Mouse (Mus musculus) hindbrain, embryonic 13.5 days (tissue): Measurements from ENCODE around the gene Rsph10b. TPM values are rescaled to one million over a fixed set of nuclear protein-coding genes. Genes with fewer than 3 reads are reported as not detected.

Source experiments
- ATAC-seq: fragments of 200-750 bp; cut with Nextera tagmentation; 2 replicates; pipeline ENCODE4 v1.8.0; 2017; ENCODE audit warnings: moderate TSS enrichment; ENCODE audit not compliant: low FRiP score
- H3K27ac ChIP-seq: fragments of 300-500 bp; sonication (generic); 2 replicates; pipeline ENCODE4 v1.5.1; 2015; ENCODE audit warnings: inconsistent platforms, mild to moderate bottlenecking, moderate library complexity
- H3K27me3 ChIP-seq: fragments of 300-500 bp; sonication (generic); 2 replicates; pipeline ENCODE4 v1.6.1; 2015; ENCODE audit warnings: mild to moderate bottlenecking, inconsistent platforms
- H3K36me3 ChIP-seq: fragments of 300-500 bp; sonication (generic); 2 replicates; pipeline ENCODE4 v1.6.1; 2015; ENCODE audit warnings: mild to moderate bottlenecking, inconsistent platforms
- H3K4me1 ChIP-seq: fragments of 300-500 bp; sonication (generic); replicated peaks from 2 replicates; pipeline ENCODE4 v1.6.1; 2015; ENCODE audit warnings: inconsistent platforms
- H3K4me2 ChIP-seq: fragments of 300-500 bp; sonication (generic); 2 replicates; pipeline ENCODE4 v1.6.1; 2015; ENCODE audit warnings: inconsistent platforms, mild to moderate bottlenecking, moderate library complexity
- H3K4me3 ChIP-seq: fragments of 300-500 bp; sonication (generic); 2 replicates; pipeline ENCODE4 v1.5.1; 2015; ENCODE audit warnings: mild to moderate bottlenecking, inconsistent platforms
- H3K9ac ChIP-seq: fragments of 300-500 bp; sonication (generic); 2 replicates; pipeline ENCODE4 v1.6.1; 2015; ENCODE audit warnings: mild to moderate bottlenecking, inconsistent platforms
- H3K9me3 ChIP-seq: fragments of 300-500 bp; sonication (generic); 2 replicates; pipeline ENCODE4 v1.6.1; 2016; ENCODE audit warnings: inconsistent platforms
- WGBS: fragments of 180-500 bp; shearing (Covaris S2); methylation state at CpG from one replicate; pipeline ENCODE4 v1.1.7; 2015; 5-methylcytosine and 5-hydroxymethylcytosine counted together
- polyA plus RNA-seq: library from polyadenylated mRNA; unstranded; fragments of >200 nt; fragmentation: Nextera tagmentation; extraction: Ambion mirVana; gene quantifications from 2 replicates; pipeline ENCODE4 v1.2.1, GENCODE M21; 2015

The Rsph10b gene
- polyA plus RNA-seq, 1 experiment from 2014 or later = 3.1 TPM

GRCm38 (mm10) chr5:143917418-143917817, 15.4 kb upstream of the Rsph10b start:
- Histone ChIP-seq H3K27me3 (no peaks in the 10 kb centered on the region), H3K4me3 (no peak overlapping the region), H3K4me2 (no peak overlapping the region), H3K9me3 (no peaks in the 10 kb centered on the region), H3K36me3 (peaks cover 67% of the 10 kb centered on the region), H3K9ac (no peak overlapping the region), H3K27ac (no peak overlapping the region), H3K4me1 (no peaks in the 10 kb centered on the region)
- ATAC-seq = no peak
- 47% methylated on average over 5 of the region's 5 CpGs for WGBS

- no peak overlapping the region for H3K27ac ChIP-seq
- H3K4me3 ChIP-seq = no peak overlapping the region
- no peak for ATAC-seq
- no peaks in the 10 kb centered on the region for H3K4me1 ChIP-seq
- H3K9ac ChIP-seq = no peak overlapping the region
- peaks cover 73% of the 10 kb centered on the region for H3K36me3 ChIP-seq
- no peaks in the 10 kb centered on the region for H3K9me3 ChIP-seq
- H3K27me3 ChIP-seq = no peaks in the 10 kb centered on the region
- no peak overlapping the region for H3K4me2 ChIP-seq
- 98% methylated on average over 3 of the region's 3 CpGs for WGBS
Measured at GRCm38 (mm10) chr5:143918120-143918519, 14.7 kb upstream of the Rsph10b start.

GRCm38 (mm10) chr5:143924781-143925452, 7.9 kb upstream of the Rsph10b start:
- H3K36me3 ChIP-seq = peaks cover 85% of the 10 kb centered on the region
- no peak overlapping the region for H3K27ac ChIP-seq
- no peak for ATAC-seq
- no peak overlapping the region for H3K9ac ChIP-seq
- H3K27me3 ChIP-seq = no peaks in the 10 kb centered on the region
- H3K4me2 ChIP-seq = no peak overlapping the region
- H3K4me1 ChIP-seq = no peaks in the 10 kb centered on the region
- H3K9me3 ChIP-seq = no peaks in the 10 kb centered on the region
- WGBS = 90% methylated on average over 6 of the region's 6 CpGs
- H3K4me3 ChIP-seq = no peak overlapping the region

GRCm38 (mm10) chr5:143927875-143928274, 5.0 kb upstream of the Rsph10b start, which contains the start of gene Gm42421:
TSS of gene Gm42421 (plus strand) at chr5:143928175.
- no peak within 1 kb of the TSS for H3K4me3 ChIP-seq
- H3K4me1 ChIP-seq = peaks cover 2% of the 10 kb centered on the region; the same call in 1 of the 2 replicates
- H3K9me3 ChIP-seq = no peaks in the 10 kb centered on the region
- H3K27me3 ChIP-seq = no peaks in the 10 kb centered on the region
- peaks cover 88% of the 10 kb centered on the region for H3K36me3 ChIP-seq
- no peak within 1 kb of the TSS for H3K27ac ChIP-seq
- no peak within 1 kb of the TSS for H3K9ac ChIP-seq
- 94% methylated on average over 8 of the region's 8 CpGs for WGBS
- H3K4me2 ChIP-seq = no peak within 1 kb of the TSS
- ATAC-seq = no peak

- Histone ChIP-seq H3K9ac (no peak overlapping the region), H3K4me2 (no peak overlapping the region), H3K4me1 (peaks cover 4% of the 10 kb centered on the region; the same call in 1 of the 2 replicates), H3K27me3 (no peaks in the 10 kb centered on the region), H3K36me3 (peaks cover 75% of the 10 kb centered on the region), H3K27ac (no peak overlapping the region), H3K4me3 (no peak overlapping the region), H3K9me3 (no peaks in the 10 kb centered on the region)
- WGBS = 94% methylated on average over 4 of the region's 4 CpGs
- no peak for ATAC-seq
Measured at GRCm38 (mm10) chr5:143929291-143929690, 3.5 kb upstream of the Rsph10b start.

GRCm38 (mm10) chr5:143930656-143931055, 2.2 kb upstream of the Rsph10b start:
- ATAC-seq = no peak
- Histone ChIP-seq H3K27ac (no peak overlapping the region), H3K27me3 (no peaks in the 10 kb centered on the region), H3K36me3 (peaks cover 62% of the 10 kb centered on the region), H3K9me3 (no peaks in the 10 kb centered on the region), H3K4me2 (no peak overlapping the region), H3K9ac (no peak overlapping the region), H3K4me3 (no peak overlapping the region), H3K4me1 (peaks cover 4% of the 10 kb centered on the region; the same call in 1 of the 2 replicates)
- 96% methylated on average over 12 of the region's 12 CpGs for WGBS

GRCm38 (mm10) chr5:143931863-143932580, 813 bp upstream of the Rsph10b start:
- no peaks in the 10 kb centered on the region for H3K27me3 ChIP-seq
- no peak overlapping the region for H3K4me3 ChIP-seq
- H3K9ac ChIP-seq = no peak overlapping the region
- no peak for ATAC-seq
- H3K36me3 ChIP-seq = peaks cover 49% of the 10 kb centered on the region
- H3K4me2 ChIP-seq = no peak overlapping the region
- H3K4me1 ChIP-seq = peaks cover 4% of the 10 kb centered on the region; the same call in 1 of the 2 replicates
- no peak overlapping the region for H3K27ac ChIP-seq
- H3K9me3 ChIP-seq = no peaks in the 10 kb centered on the region
- 88% methylated on average over 6 of the region's 6 CpGs for WGBS

GRCm38 (mm10) chr5:143933414-143933813, 579 bp downstream of the Rsph10b start:
- H3K9me3 ChIP-seq = no peaks in the 10 kb centered on the region
- no peak overlapping the region for H3K27ac ChIP-seq
- no peak overlapping the region for H3K4me2 ChIP-seq
- no peaks in the 10 kb centered on the region for H3K27me3 ChIP-seq
- ATAC-seq = no peak
- H3K36me3 ChIP-seq = peaks cover 40% of the 10 kb centered on the region
- H3K4me1 ChIP-seq = peaks cover 4% of the 10 kb centered on the region; the same call in 1 of the 2 replicates
- no peak overlapping the region for H3K9ac ChIP-seq
- H3K4me3 ChIP-seq = no peak overlapping the region
- WGBS = 83% methylated on average over 11 of the region's 11 CpGs

GRCm38 (mm10) chr5:143933875-143934274, 1.0 kb downstream of the Rsph10b start:
- no peak overlapping the region for H3K27ac ChIP-seq
- no peak overlapping the region for H3K9ac ChIP-seq
- ATAC-seq = no peak
- peaks cover 4% of the 10 kb centered on the region; the same call in 1 of the 2 replicates for H3K4me1 ChIP-seq
- peaks cover 35% of the 10 kb centered on the region for H3K36me3 ChIP-seq
- no peaks in the 10 kb centered on the region for H3K9me3 ChIP-seq
- H3K4me2 ChIP-seq = no peak overlapping the region
- H3K27me3 ChIP-seq = no peaks in the 10 kb centered on the region
- H3K4me3 ChIP-seq = no peak overlapping the region
- WGBS = 86% methylated on average over 1 of the region's 1 CpGs

- ATAC-seq = no peak
- Histone ChIP-seq H3K9me3 (no peaks in the 10 kb centered on the region), H3K27me3 (no peaks in the 10 kb centered on the region), H3K36me3 (peaks cover 13% of the 10 kb centered on the region), H3K9ac (no peak overlapping the region), H3K27ac (no peak overlapping the region), H3K4me1 (peaks cover 4% of the 10 kb centered on the region; the same call in 1 of the 2 replicates), H3K4me3 (no peak overlapping the region), H3K4me2 (no peak overlapping the region)
- WGBS = 90% methylated on average over 9 of the region's 9 CpGs
Measured at GRCm38 (mm10) chr5:143936156-143936555, 3.3 kb downstream of the Rsph10b start.

- no peaks in the 10 kb centered on the region for H3K9me3 ChIP-seq
- no peak for ATAC-seq
- no peaks in the 10 kb centered on the region for H3K27me3 ChIP-seq
- H3K9ac ChIP-seq = no peak overlapping the region
- H3K4me3 ChIP-seq = no peak overlapping the region
- no peaks in the 10 kb centered on the region for H3K4me1 ChIP-seq
- H3K27ac ChIP-seq = no peak overlapping the region
- WGBS = 25% methylated on average over 10 of the region's 10 CpGs
- no peak overlapping the region for H3K4me2 ChIP-seq
- no peaks in the 10 kb centered on the region for H3K36me3 ChIP-seq
Measured at GRCm38 (mm10) chr5:143941588-143941987, 8.8 kb downstream of the Rsph10b start.

GRCm38 (mm10) chr5:143943231-143944125, 10.6 kb downstream of the Rsph10b start:
- WGBS = 93% methylated on average over 14 of the region's 14 CpGs
- no peaks in the 10 kb centered on the region for H3K36me3 ChIP-seq
- H3K27me3 ChIP-seq = no peaks in the 10 kb centered on the region
- ATAC-seq = no peak
- no peaks in the 10 kb centered on the region for H3K9me3 ChIP-seq
- no peak overlapping the region for H3K4me3 ChIP-seq
- no peak overlapping the region for H3K4me2 ChIP-seq
- no peak overlapping the region for H3K9ac ChIP-seq
- no peaks in the 10 kb centered on the region for H3K4me1 ChIP-seq
- H3K27ac ChIP-seq = no peak overlapping the region
